Mouse (Mus musculus) c-Kit-positive CD71-positive TER-119-positive erythroid progenitor cells, embryonic 14.5 days (primary cell): ENCODE data around the gene Olfr522.
A peak's percentile ranks its signal among the peaks of the same experiment; 100 is the strongest.

Experiments
- DNase-seq: peaks from one replicate; pipeline ENCODE4 v3.0.0-alpha.2; 2013; ENCODE audit warnings: low spot score

The Olfr522 gene

GRCm38 (mm10) chr7:140115583-140116328, 48.8 kb downstream of the Olfr522 start, which contains the start of gene Paox:
TSS of gene Paox (plus strand) at chr7:140115799.
- DNase-seq = peak; percentile 76

- no peak for DNase-seq
These were observed 52.6 kb downstream of the Olfr522 start for GRCm38 (mm10) chr7:140111943-140112342.
